ENCODE assay signal across 8 mouse cellular contexts in the genomic region with DNA sequence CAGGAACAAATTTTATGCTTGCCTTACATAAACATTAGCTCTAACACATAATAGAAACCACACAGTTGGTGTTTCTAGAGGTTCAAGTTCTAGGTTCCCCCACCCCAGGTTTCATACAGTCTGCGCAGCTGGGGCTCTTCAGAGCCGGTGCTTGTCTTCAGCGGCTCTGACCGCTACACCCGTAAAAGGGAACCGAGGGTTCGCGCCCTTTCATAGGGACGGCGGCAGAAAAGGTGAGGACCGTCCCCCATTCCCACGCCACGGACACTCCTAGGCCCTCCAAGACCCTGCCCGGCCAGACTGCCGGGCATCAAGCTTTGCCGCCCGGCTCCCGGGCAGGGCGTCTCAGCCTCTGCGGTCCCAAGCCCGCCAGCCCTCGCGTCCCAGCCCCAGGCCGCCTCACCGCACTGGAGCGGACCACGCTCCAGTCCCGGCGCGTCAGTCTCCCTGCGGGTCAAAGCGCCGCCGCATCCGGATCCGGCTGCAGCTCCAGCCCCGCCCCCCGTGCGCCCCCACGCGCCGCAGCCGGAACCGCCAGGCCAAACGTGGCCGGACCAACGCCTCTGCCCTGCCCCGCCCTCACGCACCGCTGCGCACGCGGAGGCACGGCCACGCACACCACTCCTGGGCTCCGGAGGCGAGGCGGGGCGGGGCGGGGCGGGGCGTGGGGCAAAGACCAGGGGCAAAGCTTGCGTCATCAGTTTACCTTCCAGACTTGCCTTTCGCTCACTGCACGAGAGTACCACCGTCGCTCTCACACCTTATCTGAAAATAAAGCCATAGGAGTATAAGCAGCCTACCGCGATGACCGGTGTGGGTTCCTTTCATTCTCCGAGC. TPM values are rescaled to one million over a fixed set of nuclear protein-coding genes. Genes with fewer than 3 reads are reported as not detected.
DNase-seq lines count a peak whose midpoint lies in the region; ATAC-seq and TF ChIP-seq lines count a peak whose summit lies in the region.

No protein-coding gene starts in this region.

- H3K27me3 ChIP-seq in embryonic facial prominence, embryonic 14.5 days (replicated peaks; ENCODE audit: control insufficient read depth, insufficient read depth, low read length): no peaks in the 10 kb centered on the region
- H3K27me3 ChIP-seq in limb, embryonic 13.5 days: no peaks in the 10 kb centered on the region
- H3K27me3 ChIP-seq in midbrain, embryonic 15.5 days (replicated peaks): no peaks in the 10 kb centered on the region
- no peaks in the 10 kb centered on the region for H3K27me3 ChIP-seq in spleen, adult 2 months (ENCODE audit: control insufficient read depth, insufficient read depth, low read length)

- no peaks in the 10 kb centered on the region for H3K36me3 ChIP-seq in embryonic facial prominence, embryonic 14.5 days (ENCODE audit: control insufficient read depth, insufficient read depth, low read length)
- H3K36me3 ChIP-seq in limb, embryonic 13.5 days: no peaks in the 10 kb centered on the region
- H3K36me3 ChIP-seq in midbrain, embryonic 15.5 days (replicated peaks): no peaks in the 10 kb centered on the region
- no peaks in the 10 kb centered on the region for H3K36me3 ChIP-seq in spleen, adult 2 months (ENCODE audit: control insufficient read depth, insufficient read depth, low read length)

- no peaks in the 10 kb centered on the region for H3K4me1 ChIP-seq in bone marrow, adult 2 months (ENCODE audit: control insufficient read depth, insufficient read depth, low read length)
- H3K4me1 ChIP-seq in embryonic facial prominence, embryonic 14.5 days (ENCODE audit: control insufficient read depth, insufficient read depth, low read length): no peaks in the 10 kb centered on the region
- peaks cover 19% of the 10 kb centered on the region for H3K4me1 ChIP-seq in limb, embryonic 13.5 days
- peaks cover 11% of the 10 kb centered on the region for H3K4me1 ChIP-seq in midbrain, embryonic 15.5 days
- H3K4me1 ChIP-seq in spleen, adult 2 months (ENCODE audit: control insufficient read depth, insufficient read depth, insufficient read length): no peaks in the 10 kb centered on the region

- no peaks in the 10 kb centered on the region for H3K9me3 ChIP-seq in embryonic facial prominence, embryonic 14.5 days (ENCODE audit: control insufficient read depth, low read length)
- H3K9me3 ChIP-seq in limb, embryonic 13.5 days: no peaks in the 10 kb centered on the region
- H3K9me3 ChIP-seq in midbrain, embryonic 15.5 days: no peaks in the 10 kb centered on the region

- peak; percentile 97 for ATAC-seq in embryonic facial prominence, embryonic 14.5 days (ENCODE audit: low read depth)
- peak; percentile 98 for ATAC-seq in limb, embryonic 13.5 days (ENCODE audit: low FRiP score, low read depth)
- ATAC-seq in midbrain, embryonic 15.5 days (replicated peaks): peak; percentile 98

- peak overlapping the region; percentile 59 for H3K4me2 ChIP-seq in embryonic facial prominence, embryonic 14.5 days (ENCODE audit: low read depth, low read length)
- peak overlapping the region; percentile 73 for H3K4me2 ChIP-seq in limb, embryonic 13.5 days (replicated peaks)
- H3K4me2 ChIP-seq in midbrain, embryonic 15.5 days: peak overlapping the region; percentile 76

- DNase-seq in A20 (ENCODE audit: low read depth, low spot score): peak; percentile 91
- peak; percentile 92 for DNase-seq in embryonic facial prominence, embryonic 14.5 days (ENCODE audit: low spot score)
- DNase-seq in heart, adult 8-10 months (ENCODE audit: low spot score): peak; percentile 79
- DNase-seq in kidney, adult 9 months: peak; percentile 94
- DNase-seq in spleen, adult 2 months (ENCODE audit: low read depth in 1 of 2, low spot score in 2 of 2): peak; percentile 34 to 85

- WGBS in bone marrow, adult 2 months: under 1% methylated on average over 70 of the region's 71 CpGs
- under 1% methylated on average over 40 of the region's 71 CpGs for WGBS in embryonic facial prominence, embryonic 14.5 days
- WGBS in limb, embryonic 13.5 days: under 1% methylated on average over 66 of the region's 71 CpGs
- under 1% methylated on average over 70 of the region's 71 CpGs for WGBS in midbrain, embryonic 15.5 days
- under 1% methylated on average over 71 of the region's 71 CpGs for WGBS in spleen, adult 2 months

- no peak for TF ChIP-seq CTCF in bone marrow, adult 2 months (IDR thresholded peaks at IDR 0.05; ENCODE audit: control insufficient read depth, insufficient read depth, low read length)
- TF ChIP-seq CTCF in spleen, adult 2 months (IDR thresholded peaks at IDR 0.05; ENCODE audit: extremely low read depth, insufficient read depth, insufficient read length, insufficient replicate concordance): no peak

- H3K9ac ChIP-seq in embryonic facial prominence, embryonic 14.5 days (ENCODE audit: low read depth, low read length): peak overlapping the region; percentile 83
- H3K9ac ChIP-seq in limb, embryonic 13.5 days: peak overlapping the region; percentile 90
- H3K9ac ChIP-seq in midbrain, embryonic 15.5 days: peak overlapping the region; percentile 95

- TF ChIP-seq POLR2A in bone marrow, adult 2 months (IDR thresholded peaks at IDR 0.05; ENCODE audit: borderline replicate concordance, control insufficient read depth, low read depth, low read length): peak; percentile 52; the same call in 1 of the 2 replicates
- TF ChIP-seq POLR2A in spleen, adult 2 months (IDR thresholded peaks at IDR 0.05; ENCODE audit: low read depth, low read length): peak; percentile 5; the same call in 1 of the 2 replicates

- H3K4me3 ChIP-seq in bone marrow, adult 2 months (replicated peaks; ENCODE audit: control insufficient read depth, low read depth, low read length): peak overlapping the region; percentile 72
- H3K4me3 ChIP-seq in embryonic facial prominence, embryonic 14.5 days (ENCODE audit: low read depth, low read length): peak overlapping the region; percentile 85
- peak overlapping the region; percentile 82 for H3K4me3 ChIP-seq in limb, embryonic 13.5 days
- H3K4me3 ChIP-seq in midbrain, embryonic 15.5 days: peak overlapping the region; percentile 79
- H3K4me3 ChIP-seq in spleen, adult 2 months (ENCODE audit: extremely low read depth, insufficient read depth, insufficient read length): peak overlapping the region; percentile 85

- H3K27ac ChIP-seq in bone marrow, adult 2 months (ENCODE audit: control insufficient read depth, insufficient read depth, low read depth, low read length, poor library complexity): peak overlapping the region; percentile 77
- H3K27ac ChIP-seq in embryonic facial prominence, embryonic 14.5 days (replicated peaks; ENCODE audit: low read depth, low read length): peak overlapping the region; percentile 66
- peak overlapping the region; percentile 73 for H3K27ac ChIP-seq in limb, embryonic 13.5 days
- peak overlapping the region; percentile 77 for H3K27ac ChIP-seq in midbrain, embryonic 15.5 days
- peak overlapping the region; percentile 83 for H3K27ac ChIP-seq in spleen, adult 2 months (ENCODE audit: insufficient read depth, low read length)

RNA-seq across cellular contexts. Expression of gene Gnpnat1, which starts 16.1 kb away (rescaled TPM):
- polyA plus RNA-seq in bone marrow, adult 2 months (2011; ENCODE audit: insufficient read depth, insufficient read length, low replicate concordance, missing spikeins): 9.9 and 16.2 TPM in 2 replicates
- 51.1 and 55.5 TPM in 2 replicates for polyA plus RNA-seq in embryonic facial prominence, embryonic 14.5 days (2014; fragmentation: Nextera tagmentation; extraction: Ambion mirVana)
- total RNA-seq in heart, adult 8-10 months (2022): 10 to 100 TPM; 11.5 to 13.3 (median 12.3) TPM
- polyA plus RNA-seq in limb, embryonic 13.5 days (2015; fragmentation: Nextera tagmentation; extraction: Ambion mirVana): 50.6 and 53.5 TPM in 2 replicates
- polyA plus RNA-seq in midbrain, embryonic 15.5 days (2015; fragmentation: Nextera tagmentation; extraction: Ambion mirVana): 26.3 and 30.2 TPM in 2 replicates
- polyA plus RNA-seq in spleen, adult 2 months (2012; rRNA removed): 1.9 TPM in 2 replicates

RNA-seq across cellular contexts. Expression of gene Styx, which starts 37.7 kb away (rescaled TPM):
- polyA plus RNA-seq in bone marrow, adult 2 months (2011; ENCODE audit: insufficient read depth, insufficient read length, low replicate concordance, missing spikeins): 3.5 and 3.8 TPM in 2 replicates
- polyA plus RNA-seq in embryonic facial prominence, embryonic 14.5 days (2014; fragmentation: Nextera tagmentation; extraction: Ambion mirVana): 77.4 and 77.5 TPM in 2 replicates
- 10 to 100 TPM; 19.9 to 32.3 (median 29.2) TPM for total RNA-seq in heart, adult 8-10 months (2022)
- polyA plus RNA-seq in limb, embryonic 13.5 days (2015; fragmentation: Nextera tagmentation; extraction: Ambion mirVana): 79.4 and 81.0 TPM in 2 replicates
- polyA plus RNA-seq in midbrain, embryonic 15.5 days (2015; fragmentation: Nextera tagmentation; extraction: Ambion mirVana): 63.4 and 63.8 TPM in 2 replicates
- 6.0 and 19.0 TPM in 2 replicates for polyA plus RNA-seq in spleen, adult 2 months (2012; rRNA removed)

RNA-seq across cellular contexts. Expression of gene Psmc6, which starts 59.0 kb away (rescaled TPM):
- 84.3 and 171 TPM in 2 replicates for polyA plus RNA-seq in bone marrow, adult 2 months (2011; ENCODE audit: insufficient read depth, insufficient read length, low replicate concordance, missing spikeins)
- 153 and 162 TPM in 2 replicates for polyA plus RNA-seq in embryonic facial prominence, embryonic 14.5 days (2014; fragmentation: Nextera tagmentation; extraction: Ambion mirVana)
- 100 to 1,000 TPM in 1 of 4 experiments, 10 to 100 TPM in 3; 94.8 to 106 (median 95.4) TPM for total RNA-seq in heart, adult 8-10 months (2022)
- polyA plus RNA-seq in limb, embryonic 13.5 days (2015; fragmentation: Nextera tagmentation; extraction: Ambion mirVana): 168 and 175 TPM in 2 replicates
- 140 and 147 TPM in 2 replicates for polyA plus RNA-seq in midbrain, embryonic 15.5 days (2015; fragmentation: Nextera tagmentation; extraction: Ambion mirVana)
- polyA plus RNA-seq in spleen, adult 2 months (2012; rRNA removed): 9.8 and 10.3 TPM in 2 replicates

Comparison
In these comparisons a context has a peak if more than half of its experiments do, and no peak if none do; other contexts are left out.
1. Peak in every context shown above with its lines: DNase-seq, ATAC-seq, H3K4me3 ChIP-seq and H3K27ac ChIP-seq.